Mouse (Mus musculus) cerebellum, adult 9-11 months (tissue): ENCODE results near the gene Gfy.

Experiments
- DNase-seq: peaks from one replicate; pipeline ENCODE4 v3.0.0; 2022

The Gfy gene

DNA sequence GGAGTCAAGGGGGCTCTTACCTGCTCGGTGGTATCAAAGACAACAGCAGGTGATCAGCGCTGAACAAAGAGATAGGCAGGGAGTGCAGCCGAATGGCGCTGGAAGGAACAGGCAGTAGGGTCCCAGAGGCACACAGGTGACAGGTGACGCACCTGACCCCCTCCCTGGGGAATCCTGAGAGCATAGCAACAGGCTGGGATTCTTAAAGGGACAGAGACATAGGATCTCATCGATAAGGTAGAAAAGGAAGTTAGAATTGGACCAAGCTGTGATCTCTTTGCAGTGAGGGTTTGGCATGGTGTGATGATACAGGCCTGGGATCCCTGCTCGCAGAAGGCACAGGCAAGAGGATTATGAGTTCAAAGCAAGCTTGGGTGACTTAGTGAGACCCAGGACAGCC is at the start of gene Gfy:
Gene Gfy, minus strand, starts transcription at position 101 of the 400 bp plus-strand sequence.
- DNase-seq: no peak

DNA sequence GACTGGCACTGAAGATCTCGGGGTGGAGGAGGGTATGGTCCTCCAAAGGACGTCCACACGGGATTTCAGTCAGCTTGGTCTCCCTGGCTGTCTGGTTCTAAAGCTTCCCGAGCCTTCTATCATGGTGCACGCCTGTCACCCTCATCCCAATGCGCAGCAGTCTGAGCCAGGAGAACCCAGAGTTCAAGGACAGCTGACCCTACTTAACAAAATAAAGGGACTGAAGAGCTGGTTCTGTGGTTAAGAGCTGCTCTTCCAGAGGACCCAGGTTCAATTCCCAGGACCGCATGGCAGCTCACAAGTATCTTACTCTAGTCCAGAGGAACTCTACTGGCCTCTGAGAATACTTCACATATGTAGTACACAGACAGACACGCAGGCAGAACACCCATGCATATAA is 49.7 kb upstream of the Gfy start:
- no peak for DNase-seq

DNA sequence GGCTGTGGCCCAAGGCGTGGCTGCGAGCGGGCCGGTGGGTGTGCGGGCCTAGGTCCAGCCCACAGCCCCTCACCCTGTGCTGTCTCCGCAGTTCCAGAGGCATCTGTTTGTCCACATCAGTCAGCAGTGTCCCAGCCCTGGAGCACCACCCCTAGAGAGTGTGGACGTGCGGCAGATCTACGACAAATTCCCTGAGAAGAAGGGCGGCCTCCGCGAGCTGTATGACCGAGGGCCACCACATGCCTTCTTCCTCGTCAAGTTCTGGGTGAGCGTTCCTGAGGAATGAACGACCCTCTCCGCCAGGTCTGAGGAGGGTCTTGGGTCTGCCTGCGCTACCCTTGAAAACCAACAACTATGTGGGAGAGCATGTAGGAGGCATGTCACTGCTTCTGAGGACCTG is 49.2 kb upstream of the Gfy start:
- DNase-seq: no peak

DNA sequence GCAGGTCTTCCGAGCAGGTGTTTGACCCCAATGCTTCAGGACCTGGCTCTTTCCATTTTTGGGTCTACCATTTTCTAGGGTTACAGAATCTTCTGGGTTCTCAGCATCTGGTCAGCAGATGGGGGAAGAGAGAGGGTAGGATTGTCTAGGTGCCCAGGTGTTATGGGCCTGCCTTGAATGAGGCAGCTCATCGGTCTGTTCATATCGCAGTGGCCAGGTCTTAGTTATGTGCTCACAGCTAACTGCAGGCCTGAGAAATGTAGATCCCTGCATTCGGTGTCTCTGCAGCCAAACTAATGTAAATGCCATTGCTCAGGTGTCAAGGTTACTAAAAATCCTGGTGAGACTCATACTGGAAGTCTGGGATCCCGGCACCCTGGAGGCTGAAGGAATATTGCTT is 47.1 kb upstream of the Gfy start:
- no peak for DNase-seq

DNA sequence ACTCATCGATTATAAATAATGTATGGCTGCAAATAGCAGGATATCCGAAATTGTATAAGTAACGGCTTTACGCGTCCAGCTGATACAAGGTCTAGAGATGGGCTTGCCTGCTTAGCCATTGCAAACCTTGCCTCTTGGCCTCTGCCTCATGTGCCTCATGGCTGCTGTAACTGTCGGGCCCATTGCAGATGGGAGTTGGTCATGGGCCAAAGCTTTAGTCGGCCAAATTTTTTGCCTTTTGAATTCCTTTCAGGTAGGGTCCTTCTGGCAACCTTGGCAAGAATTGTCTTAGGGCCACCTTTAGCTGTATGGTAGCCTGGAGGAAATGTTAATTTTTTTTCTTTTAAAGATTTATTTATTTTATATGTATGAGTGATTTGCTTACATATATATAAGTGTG is 45.5 kb upstream of the Gfy start:
- DNase-seq: no peak

DNA sequence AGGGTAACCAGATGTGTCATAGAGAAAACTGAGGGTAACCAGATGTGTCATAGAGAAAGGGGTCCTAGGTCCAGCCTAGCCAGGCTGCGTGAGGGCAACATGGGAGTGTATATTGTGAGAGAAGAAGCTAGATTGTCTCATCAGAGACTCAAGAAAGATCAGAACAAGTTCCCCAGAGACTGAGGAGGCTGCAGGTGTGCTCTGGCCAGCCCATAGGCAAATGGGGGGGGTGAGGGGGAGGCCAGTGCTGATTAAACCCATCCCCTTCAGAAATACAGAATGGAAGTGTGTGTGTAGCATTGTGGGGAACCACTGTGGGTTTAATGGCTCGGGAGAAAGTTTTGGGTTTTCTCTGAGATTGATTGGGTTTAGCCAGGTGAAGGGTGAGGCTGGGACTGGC is 42.3 kb upstream of the Gfy start:
- no peak for DNase-seq

DNA sequence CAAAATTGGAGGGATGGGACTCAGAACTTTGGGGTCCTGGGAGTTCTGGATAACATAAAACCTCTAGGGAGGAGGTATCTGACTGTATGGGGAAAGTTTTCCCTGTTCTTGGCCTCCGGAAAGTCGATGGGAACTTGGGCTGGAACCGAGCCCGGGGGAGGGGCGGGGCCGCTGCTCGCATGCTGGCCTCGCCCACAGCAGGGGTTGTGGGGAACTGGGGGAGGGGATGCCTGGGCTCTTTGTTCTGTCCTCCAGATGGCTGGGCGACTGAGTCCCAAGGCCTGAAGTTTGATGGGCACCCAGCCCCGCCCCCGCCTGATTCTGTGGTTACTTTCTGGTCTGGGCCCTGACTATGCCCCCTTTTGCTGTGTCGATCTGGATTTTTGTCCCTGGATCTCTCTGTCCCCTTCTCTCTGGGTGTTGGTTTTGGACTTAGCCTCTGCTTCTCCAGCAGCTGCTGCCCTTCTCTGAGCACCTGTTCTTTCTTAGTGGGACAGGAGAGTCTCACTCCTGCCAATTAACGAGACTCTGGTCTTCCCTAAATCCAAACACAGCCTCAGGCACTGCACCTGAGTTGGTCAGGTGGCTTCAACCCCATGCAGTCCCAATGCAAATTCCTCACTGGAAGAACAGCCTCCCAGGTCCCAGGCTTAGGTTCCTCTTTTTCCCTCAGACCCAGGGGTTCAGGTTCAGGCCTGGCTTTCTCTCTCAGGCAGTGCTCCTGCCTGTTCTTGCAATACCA is 37.2 kb upstream of the Gfy start:
- no peak for DNase-seq

DNA sequence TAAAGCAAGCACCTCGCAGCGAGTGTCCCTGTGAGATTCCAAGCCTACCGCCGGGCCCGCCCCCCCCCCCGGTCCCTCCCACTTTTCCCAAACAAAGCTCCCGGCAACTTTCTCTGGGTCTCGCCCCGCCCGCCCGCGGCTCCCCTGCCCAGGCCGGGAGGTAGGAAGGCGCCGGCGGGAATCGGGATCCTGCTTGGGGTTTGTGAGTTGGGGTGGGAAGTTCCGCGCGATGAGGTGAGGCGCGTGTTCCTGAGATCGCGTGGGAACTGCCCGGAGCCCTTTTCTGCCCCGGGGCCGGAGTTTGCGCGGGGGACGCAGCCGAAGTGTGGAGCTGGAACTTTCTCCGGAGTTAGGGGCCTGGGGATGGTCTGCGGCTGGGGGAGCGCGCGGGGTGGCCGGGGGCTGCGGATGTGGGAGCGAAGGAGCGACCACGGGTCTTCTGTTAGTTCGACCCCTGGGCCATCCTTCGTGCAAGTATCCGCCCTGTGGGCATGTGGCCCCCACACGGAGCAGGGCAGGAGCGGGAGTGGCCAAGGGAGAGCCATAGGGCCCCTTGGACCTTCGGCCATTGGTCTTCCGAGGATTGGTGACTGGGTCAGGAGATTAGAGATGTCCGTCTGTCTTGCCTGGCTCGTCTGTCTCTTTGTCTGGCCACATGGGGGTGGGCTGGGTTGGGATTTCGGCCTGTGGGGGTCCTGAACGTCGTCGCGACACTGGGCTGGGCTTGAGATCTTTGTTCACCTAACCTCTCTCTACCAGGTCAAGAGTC is 36.5 kb upstream of the Gfy start, which contains the start of gene Tead2:
Gene Tead2, plus strand, starts transcription at position 81 of the 769 bp plus-strand sequence.
- no peak for DNase-seq

DNA sequence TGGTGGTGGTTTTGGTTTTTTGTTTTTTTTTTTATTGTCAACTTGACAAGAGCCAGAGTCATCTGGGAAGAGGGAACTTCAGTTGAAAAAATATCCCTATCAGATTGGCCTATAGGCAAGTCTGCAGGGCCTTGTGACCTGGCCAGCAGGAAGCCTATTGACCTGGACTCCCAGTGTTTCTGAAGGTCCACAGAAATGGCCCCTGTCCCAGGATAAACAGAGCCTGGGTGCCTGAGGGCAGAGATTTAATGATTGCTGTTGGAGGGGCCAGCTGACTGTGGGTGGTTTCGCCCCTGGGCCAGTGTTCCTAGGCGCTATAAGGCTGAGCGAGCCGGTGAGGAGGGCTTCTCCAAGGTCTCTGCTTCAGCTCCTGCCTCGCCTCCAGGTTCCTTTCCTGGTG is 34.3 kb upstream of the Gfy start:
- no peak for DNase-seq

DNA sequence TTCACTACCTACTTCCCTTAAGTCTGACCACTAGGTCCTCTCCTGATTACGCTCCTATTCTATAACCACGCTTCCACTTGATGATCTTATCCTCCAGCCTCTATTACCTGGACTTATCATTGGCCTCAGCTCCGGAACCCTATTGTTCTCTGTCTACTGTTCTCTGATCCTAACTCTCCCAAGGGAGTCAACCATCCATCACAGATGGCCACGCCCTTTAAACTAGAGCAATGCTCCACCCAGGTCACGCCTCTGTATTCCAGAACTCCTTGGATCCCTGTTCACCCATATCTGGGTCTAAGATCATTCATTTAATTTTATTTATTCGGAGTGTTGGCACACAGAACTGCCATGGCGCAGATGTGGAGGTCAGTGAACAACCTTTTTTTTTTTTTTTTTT is 33.0 kb upstream of the Gfy start:
- no peak for DNase-seq

DNA sequence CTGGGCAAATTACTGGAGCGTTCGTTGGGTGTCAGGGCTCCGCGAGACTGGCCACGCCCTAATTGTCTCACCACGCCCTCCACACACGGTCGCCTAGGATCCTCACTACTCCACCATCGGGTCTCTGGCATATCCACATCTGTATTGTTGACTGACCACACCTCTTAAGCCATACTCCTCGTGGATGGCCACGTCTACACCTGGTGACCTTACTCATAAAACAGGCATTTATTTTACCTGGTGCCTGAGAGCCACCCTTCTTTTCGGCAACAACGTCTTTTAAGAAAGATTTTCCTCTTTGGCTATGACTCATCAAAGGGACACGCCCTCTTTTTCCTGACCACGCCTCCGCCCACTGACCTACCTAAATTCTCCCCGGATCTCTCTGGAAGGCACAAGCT is 32.5 kb upstream of the Gfy start, which contains the start of gene Dkkl1:
Gene Dkkl1, minus strand, starts transcription at position 297 of the 401 bp plus-strand sequence.
- no peak for DNase-seq

DNA sequence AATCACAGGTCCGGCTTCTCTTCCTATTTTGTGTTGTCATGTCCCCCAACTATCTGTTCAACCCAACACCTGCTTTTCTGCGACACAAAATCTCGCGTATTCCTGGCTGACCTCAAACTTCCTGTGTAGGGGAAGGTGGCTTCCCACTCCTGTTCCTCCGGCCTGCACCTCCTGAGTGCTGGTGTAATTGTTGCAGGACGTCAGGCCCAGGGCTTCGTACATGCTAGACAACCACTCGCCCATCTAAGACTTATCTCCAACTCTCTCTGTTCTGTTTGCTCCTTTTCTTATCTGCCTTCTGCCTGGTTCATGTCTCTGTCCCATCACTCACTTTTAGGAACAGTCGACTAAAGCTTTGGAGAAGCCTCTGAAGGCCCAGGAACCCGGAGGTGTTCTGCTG is 31.7 kb upstream of the Gfy start:
- DNase-seq: no peak

DNA sequence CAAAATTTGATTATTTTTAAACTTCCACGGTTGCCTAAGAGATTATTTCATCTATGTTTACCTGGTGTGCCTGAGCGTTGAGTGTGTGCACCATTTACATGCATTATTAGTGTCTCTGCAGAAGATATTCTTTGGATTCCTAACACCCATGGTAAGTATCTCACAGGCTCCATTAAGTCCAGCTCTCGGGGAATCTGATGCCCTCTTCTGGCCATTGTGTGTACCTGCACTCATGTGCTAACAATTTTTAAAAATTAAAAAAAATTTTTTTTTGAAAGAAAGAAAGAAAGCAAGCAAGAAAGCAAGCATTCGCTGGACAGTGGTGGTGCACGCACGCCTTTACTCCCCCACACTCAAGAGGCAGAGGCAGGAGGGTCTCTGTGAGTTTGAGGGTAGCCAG is 28.9 kb upstream of the Gfy start:
- DNase-seq: no peak

DNA sequence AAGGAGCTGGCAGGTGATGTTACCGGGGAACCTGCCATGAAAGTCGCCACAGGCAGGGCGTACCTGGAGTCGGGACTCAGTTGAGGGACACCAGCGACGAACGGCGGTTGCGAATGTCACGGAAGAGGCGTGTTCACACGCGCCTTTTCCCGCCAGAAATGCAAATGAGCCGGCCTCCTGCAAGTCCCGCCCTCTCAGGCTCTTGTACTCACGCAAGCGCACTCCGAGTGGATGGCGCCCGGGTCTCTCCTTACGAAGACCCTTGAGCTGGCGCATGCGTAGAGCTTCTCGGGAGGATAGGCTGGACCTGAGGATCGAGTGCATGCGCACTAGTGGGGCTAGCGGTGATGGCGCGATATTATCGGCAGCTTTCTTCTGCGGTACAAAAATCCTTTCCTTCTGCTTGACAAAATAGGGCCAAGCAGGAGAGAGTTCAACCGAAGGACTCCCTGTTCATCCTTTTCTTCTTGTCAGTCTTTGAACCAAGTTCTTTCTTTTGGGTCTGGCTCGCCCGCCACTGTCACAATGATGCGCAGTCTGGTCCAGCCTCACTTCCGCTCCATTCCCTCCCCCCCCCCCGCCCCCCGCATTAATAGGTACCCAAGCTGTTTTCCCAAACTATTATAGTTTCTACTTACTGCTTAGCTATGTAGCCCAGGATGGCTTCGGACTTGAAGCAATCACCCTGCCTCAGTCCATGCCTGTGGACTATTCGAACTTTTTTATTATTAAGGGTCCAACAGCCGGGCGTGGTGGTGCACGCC is 25.2 kb upstream of the Gfy start, which contains the start of gene Ccdc155:
Gene Ccdc155, minus strand, starts transcription at position 513 of the 764 bp plus-strand sequence.
- peak; percentile 97 for DNase-seq

DNA sequence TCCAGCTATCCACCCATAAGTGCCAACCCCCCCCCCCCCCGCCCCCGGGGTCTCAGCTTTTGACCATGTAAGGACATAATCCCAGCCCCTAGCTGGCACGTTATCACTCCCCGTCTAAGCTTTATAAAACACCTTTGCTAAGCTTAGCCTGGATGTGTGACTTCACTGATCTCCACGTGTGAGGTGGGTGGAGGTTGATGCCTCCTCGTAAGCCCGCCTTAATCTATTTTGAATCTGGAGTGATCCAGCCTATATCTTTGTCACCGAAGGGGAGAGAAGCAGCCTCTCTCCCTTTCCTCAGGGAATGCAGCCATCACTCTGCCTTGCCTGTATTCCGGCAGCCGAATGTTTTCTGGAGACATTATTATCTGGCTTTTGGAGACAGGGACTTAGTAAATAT is 23.3 kb upstream of the Gfy start:
- no peak for DNase-seq

DNA sequence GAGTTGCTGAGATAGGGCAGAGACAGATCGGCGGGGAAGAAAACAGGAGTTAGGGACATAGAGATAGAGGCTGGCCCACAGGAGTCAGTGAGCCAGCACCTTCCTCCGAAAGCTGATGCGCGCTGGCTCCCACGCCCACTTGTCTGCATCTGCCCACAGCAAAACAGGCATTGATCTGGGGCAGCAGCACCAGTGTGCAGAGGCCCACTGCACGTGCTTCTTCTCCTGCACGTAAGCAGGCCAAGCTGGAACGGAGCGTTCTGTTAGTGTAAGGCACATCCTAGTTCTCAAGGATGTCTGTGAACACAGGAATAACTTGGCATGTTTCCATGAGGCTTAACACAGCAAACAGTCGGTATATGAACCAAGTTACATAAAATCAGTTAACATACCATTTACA is 19.6 kb upstream of the Gfy start:
- DNase-seq: peak; percentile 57

DNA sequence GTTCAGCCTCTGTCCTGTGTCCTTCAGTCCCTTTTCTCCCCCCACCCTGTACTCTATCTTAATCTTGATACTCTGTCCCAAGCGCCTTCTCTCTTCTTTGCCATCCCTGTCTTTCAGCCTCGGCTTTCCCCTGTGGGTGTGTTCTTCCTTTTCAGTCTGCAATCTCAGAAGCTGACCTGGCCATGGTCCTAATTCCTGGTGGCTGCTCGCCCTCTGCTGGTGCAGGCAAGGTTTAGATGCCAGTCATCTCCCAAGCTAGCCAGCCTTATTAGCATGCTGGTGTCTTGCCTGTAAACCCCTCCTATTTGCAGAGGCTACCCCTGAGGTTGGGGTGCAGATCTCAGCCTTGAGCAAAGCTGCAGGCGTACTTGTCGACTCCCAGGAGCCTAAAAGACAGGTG is 19.1 kb upstream of the Gfy start:
- DNase-seq: peak; percentile 93

DNA sequence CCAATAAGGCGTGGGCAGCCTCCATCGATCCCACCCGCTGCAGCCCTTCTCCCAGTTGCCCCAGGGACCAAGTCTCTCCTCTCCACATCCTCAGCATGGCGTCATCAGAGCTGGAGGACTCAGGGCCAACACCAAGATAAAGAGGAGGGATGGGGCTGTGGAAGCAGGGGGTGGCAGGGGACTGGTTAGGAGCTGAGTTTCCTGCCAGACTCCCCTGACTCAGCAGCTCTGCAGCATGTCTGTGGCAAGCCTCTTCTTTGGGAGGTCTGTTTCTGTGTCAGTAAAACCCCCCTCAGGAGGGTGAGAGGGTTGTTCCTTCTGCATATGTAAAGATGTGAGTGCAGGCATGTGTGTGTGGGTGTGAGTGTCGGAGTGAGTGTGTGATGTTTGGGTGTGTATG is 17.6 kb upstream of the Gfy start:
- DNase-seq: peak; percentile 52

DNA sequence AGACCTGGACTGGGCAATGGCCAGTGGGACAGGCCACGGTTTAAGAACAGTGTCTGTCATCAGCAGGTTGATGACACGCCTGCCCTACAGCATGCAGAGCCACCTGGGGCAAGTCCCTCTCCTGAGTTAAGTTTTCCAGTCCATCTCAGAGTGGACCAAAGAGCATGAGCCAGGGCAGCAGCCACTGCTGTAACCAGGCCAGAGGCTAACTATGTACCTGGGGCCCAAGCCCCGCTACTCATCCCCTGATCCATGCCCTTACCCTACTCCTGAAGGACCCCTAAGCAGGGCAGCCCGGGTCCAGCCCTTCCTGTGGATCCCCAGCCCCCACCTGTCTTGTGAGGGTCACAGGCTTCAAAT is 16.8 kb upstream of the Gfy start:
- DNase-seq: no peak

DNA sequence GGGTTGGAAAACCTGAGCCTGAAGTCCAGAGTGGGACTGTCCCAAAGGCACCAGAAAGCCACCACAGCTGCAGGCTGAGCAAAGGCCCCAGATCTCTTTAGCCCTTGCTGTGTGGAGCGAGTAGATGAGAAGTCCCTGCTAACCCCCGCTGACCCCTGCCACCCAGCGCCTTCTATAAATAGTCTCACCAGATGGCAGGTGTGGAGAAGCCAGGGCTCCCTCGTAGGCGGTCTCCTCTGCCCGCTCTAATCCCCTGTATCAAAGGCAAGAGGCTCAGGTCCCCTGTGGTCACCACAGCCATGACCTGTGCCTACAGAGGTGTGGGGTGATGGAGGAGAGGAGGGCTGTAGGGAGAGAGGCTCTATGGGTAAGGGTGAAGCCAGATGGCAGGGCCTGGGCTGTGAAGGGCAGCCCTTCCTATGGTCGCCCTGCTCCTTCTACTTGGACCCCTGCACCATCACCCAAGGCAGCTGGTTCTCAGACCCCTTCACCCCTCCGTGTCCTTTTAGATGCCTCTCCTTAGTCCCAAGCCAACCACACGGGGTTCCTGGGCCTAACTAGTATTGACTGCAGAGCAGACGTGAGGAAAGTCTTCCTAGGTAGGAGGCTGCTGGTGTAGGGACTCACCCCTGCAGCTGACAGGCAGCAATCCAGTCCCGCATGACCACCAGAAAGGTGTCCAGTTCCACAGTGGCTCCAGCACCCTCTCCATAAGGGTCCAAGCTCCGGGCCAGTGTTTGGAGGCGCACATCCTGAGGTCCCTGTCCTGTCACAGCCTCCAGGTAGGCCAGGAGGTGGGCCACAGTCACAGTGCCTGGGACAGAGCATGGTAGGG is 16.2 kb upstream of the Gfy start:
- DNase-seq: peak; percentile 80

DNA sequence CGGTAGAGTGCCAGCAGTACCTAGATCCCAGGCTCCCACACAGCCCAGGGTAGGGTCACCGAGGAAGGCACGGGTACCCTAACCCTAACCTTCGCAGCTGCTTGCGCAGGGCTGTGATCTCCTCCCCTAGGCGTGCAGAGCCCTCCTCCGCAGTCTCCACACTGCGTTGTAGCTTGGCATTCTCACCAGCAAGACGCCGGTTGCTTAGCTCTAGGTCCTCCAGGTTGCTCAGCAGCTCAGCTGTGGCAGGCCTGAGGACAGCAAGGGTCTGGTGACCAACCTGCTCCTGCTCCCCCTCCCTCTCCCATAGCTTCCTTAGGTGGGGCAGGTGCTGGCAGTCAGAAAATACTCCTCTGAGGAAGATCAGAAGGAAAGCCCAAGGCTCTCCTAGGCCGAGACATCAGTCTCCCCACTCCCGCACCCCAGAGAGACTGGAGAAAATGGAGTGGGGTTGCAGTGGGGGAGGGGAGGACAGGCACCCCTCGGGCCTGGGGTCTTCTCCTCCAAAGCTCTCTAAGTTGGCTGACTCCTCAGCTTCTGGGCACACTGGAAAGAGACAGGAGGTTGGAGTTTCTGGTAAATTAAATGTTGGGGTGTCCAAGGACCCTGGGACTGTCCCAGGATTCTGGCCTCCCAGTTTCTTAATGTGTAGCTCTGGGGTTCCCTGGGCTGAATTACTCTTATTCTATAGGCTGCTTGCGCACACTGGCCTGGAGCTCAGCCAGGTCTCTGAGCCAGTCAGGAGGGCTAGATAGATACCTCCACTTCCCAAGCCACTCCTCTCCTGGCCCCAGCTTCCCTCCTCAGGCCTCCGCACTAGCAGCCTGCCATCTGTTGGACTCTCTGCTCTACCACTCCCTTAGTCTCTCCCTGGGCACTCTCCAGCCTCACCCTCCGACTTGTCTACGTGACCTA is 14.8 kb upstream of the Gfy start:
- DNase-seq: peak; percentile 84

DNA sequence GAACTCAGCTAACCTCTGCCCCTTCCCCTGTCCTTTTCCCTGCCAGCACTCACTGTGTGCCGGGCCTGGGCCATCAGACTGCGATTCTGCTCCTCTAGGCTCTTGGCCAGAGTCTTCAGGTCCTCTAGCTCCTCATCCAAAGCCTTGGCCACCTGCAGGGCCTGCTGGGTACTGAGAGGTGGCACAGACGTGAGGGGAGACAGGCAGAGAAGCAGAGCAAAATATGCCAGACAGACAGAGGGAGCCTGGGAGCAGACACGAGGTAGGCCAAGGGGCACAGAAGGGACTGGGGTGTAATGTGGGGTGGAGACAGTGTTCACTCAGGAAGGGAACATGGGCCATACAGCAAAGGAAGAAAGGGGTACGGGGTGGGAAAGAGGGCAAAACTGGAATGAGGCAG is 14.0 kb upstream of the Gfy start:
- peak; percentile 85 for DNase-seq
